Comparison of ENCODE assay signal across 20 mouse cellular contexts in genomic region chr5:4833940-4834339, GRCm38 (mm10).
DNase-seq lines count a peak whose midpoint lies in the region; ATAC-seq and TF ChIP-seq lines count a peak whose summit lies in the region.
"Had no signal": no experiment of that assay in that cellular context is flagged by ENCODE, and none has a peak within 500 bp of the region (broad histone marks: within the 10 kb centered on the region; RNA-seq: fewer than 3 reads in every experiment).

No protein-coding gene starts in this region.

- H3K27ac ChIP-seq in hindbrain, embryonic 13.5 days = 0 out of 2 replicates have a peak overlapping the region, but pooled peaks have one; percentile 3
- peak overlapping the region; percentile 47; the same call in 1 of the 2 replicates for H3K27ac ChIP-seq in midbrain, postnatal 0 days (ENCODE audit: low read depth, low read length)
- H3K27ac ChIP-seq in left cerebral cortex, adult 2 months = no peak overlapping the region
- H3K27ac ChIP-seq: liver, embryonic 12.5 days; stomach, embryonic 15.5 days had no signal

- WGBS in hindbrain, embryonic 13.5 days = 12% methylated on average over 11 of the region's 11 CpGs
- 20% methylated on average over 11 of the region's 11 CpGs for WGBS in midbrain, postnatal 0 days

- H3K4me2 ChIP-seq in hindbrain, embryonic 13.5 days = no peak overlapping the region
- no peak overlapping the region for H3K4me2 ChIP-seq in midbrain, postnatal 0 days (ENCODE audit: low read depth, low read length, poor library complexity, severe bottlenecking)
- H3K4me2 ChIP-seq: liver, embryonic 12.5 days; lung, embryonic 15.5 days; stomach, embryonic 15.5 days had no signal

- H3K36me3 ChIP-seq in hindbrain, embryonic 13.5 days = no peaks in the 10 kb centered on the region
- H3K36me3 ChIP-seq in midbrain, postnatal 0 days (ENCODE audit: insufficient read depth, low read length) = no peaks in the 10 kb centered on the region
- H3K36me3 ChIP-seq: G1E; liver, embryonic 12.5 days; lung, embryonic 15.5 days; stomach, embryonic 15.5 days had no signal

- H3K9ac ChIP-seq in hindbrain, embryonic 13.5 days = no peak overlapping the region
- 0 out of 2 replicates have a peak overlapping the region, but pooled peaks have one; percentile 33 for H3K9ac ChIP-seq in midbrain, postnatal 0 days (replicated peaks; ENCODE audit: low read length, poor library complexity, severe bottlenecking)
- H3K9ac ChIP-seq: liver, embryonic 12.5 days; lung, embryonic 15.5 days; stomach, embryonic 15.5 days had no signal

- H3K4me1 ChIP-seq in hindbrain, embryonic 13.5 days (replicated peaks) = peaks cover 19% of the 10 kb centered on the region
- no peaks in the 10 kb centered on the region for H3K4me1 ChIP-seq in midbrain, postnatal 0 days (ENCODE audit: insufficient read depth, low read length)
- H3K4me1 ChIP-seq: liver, embryonic 12.5 days had no signal

- intact Hi-C loops in left cerebral cortex, adult 2 months (cut with DNase I) = no loop called here

- H3K27me3 ChIP-seq in hindbrain, embryonic 13.5 days = peaks cover 22% of the 10 kb centered on the region
- H3K27me3 ChIP-seq in midbrain, postnatal 0 days (ENCODE audit: insufficient read depth, low read length) = no peaks in the 10 kb centered on the region
- H3K27me3 ChIP-seq: liver, embryonic 12.5 days; lung, embryonic 15.5 days; stomach, embryonic 15.5 days had no signal

- no peaks in the 10 kb centered on the region for H3K9me3 ChIP-seq in hindbrain, embryonic 13.5 days
- H3K9me3 ChIP-seq in midbrain, postnatal 0 days (ENCODE audit: low read length) = no peaks in the 10 kb centered on the region
- H3K9me3 ChIP-seq: G1E; liver, embryonic 12.5 days; lung, embryonic 15.5 days; stomach, embryonic 15.5 days had no signal

- peak; percentile 62; the same call in 1 of the 2 replicates for ATAC-seq in hindbrain, embryonic 13.5 days (ENCODE audit: low FRiP score)
- ATAC-seq in midbrain, postnatal 0 days (ENCODE audit: low FRiP score) = 0 out of 2 replicates have a peak, but pooled peaks have one; percentile 34
- ATAC-seq: intestine, postnatal 0 days; liver, embryonic 12.5 days had no signal

- TF ChIP-seq POLR2A in brain, embryonic 14.5 days (IDR thresholded peaks at IDR 0.05; ENCODE audit: borderline replicate concordance, extremely low read depth, insufficient read depth, insufficient read length, poor library complexity, severe bottlenecking) = no peak

- peak; percentile 74 for DNase-seq in brain, embryonic 14.5 days (ENCODE audit: low read depth)
- peak; percentile 56 for DNase-seq in embryo, embryonic 10.5 days (ENCODE audit: low spot score)
- peak; percentile 19 for DNase-seq in midbrain, postnatal 0 days (ENCODE audit: low spot score)
- no peak for DNase-seq in right cerebral cortex, postnatal 10 days (ENCODE audit: low spot score in 2 of 2)
- no peak for DNase-seq in left cerebral cortex, adult 2 months (ENCODE audit: extremely low spot score in 1 of 2, low spot score in 2 of 2)
- no peak for DNase-seq in adrenal gland, postnatal 25 days
- DNase-seq: adrenal gland, adult 2 months; cerebellum, postnatal 14 days; gastrocnemius, postnatal 10 days; heart, postnatal 14 days; kidney, postnatal 14 days; layer of hippocampus, adult 9-11 months; thymus, postnatal 14 days had no signal

- TF ChIP-seq CTCF in brain, embryonic 14.5 days (IDR thresholded peaks at IDR 0.05; ENCODE audit: borderline replicate concordance, extremely low read depth, insufficient read depth, insufficient read length) = no peak
- TF ChIP-seq CTCF in midbrain, postnatal 0 days (IDR thresholded peaks at IDR 0.05) = no peak
- TF ChIP-seq CTCF in left cerebral cortex, adult 2 months (IDR thresholded peaks at IDR 0.05) = no peak

- no peak overlapping the region for H3K4me3 ChIP-seq in hindbrain, embryonic 13.5 days
- H3K4me3 ChIP-seq in midbrain, postnatal 0 days (ENCODE audit: low read depth, low read length) = no peak overlapping the region
- no peak overlapping the region for H3K4me3 ChIP-seq in left cerebral cortex, adult 2 months
- H3K4me3 ChIP-seq: liver, embryonic 12.5 days; lung, embryonic 15.5 days; myocyte; stomach, embryonic 15.5 days had no signal

Comparison
In these comparisons a context has a peak if more than half of its experiments do, and no peak if none do; other contexts are left out.
1. DNase-seq: peak in brain, embryonic 14.5 days (single experiment), embryo, embryonic 10.5 days (single experiment) and midbrain, postnatal 0 days (single experiment); none in right cerebral cortex, postnatal 10 days (0 of 2), left cerebral cortex, adult 2 months (0 of 2) and adrenal gland, postnatal 25 days (single experiment).